Mouse (Mus musculus): ENCODE results near the gene Pigf. TPM values are rescaled to one million over a fixed set of nuclear protein-coding genes. Genes with fewer than 3 reads are reported as not detected.

The Pigf gene
- total RNA-seq, 2 experiments from 2014 or later: 18.2 to 19.9 TPM

GRCm38 (mm10) chr17:87024491-87025242, 539 bp downstream of the Pigf start:
- no peak for DNase-seq

- DNase-seq: no peak
Observed at GRCm38 (mm10) chr17:87019692-87020091, 5.5 kb downstream of the Pigf start.

GRCm38 (mm10) chr17:87011301-87012019, 13.7 kb downstream of the Pigf start:
- DNase-seq: peak; percentile 65 to 73

GRCm38 (mm10) chr17:87008950-87009349, 16.3 kb downstream of the Pigf start:
- DNase-seq: no peak

- DNase-seq: no peak
Observed at GRCm38 (mm10) chr17:86997323-86997722, 27.9 kb downstream of the Pigf start.

GRCm38 (mm10) chr17:86991306-86991705, 33.9 kb downstream of the Pigf start:
- DNase-seq: no peak

- DNase-seq: no peak
Observed at GRCm38 (mm10) chr17:86988601-86989184, 36.5 kb downstream of the Pigf start.

- no peak for DNase-seq
Observed at GRCm38 (mm10) chr17:86988161-86988560, 37.0 kb downstream of the Pigf start.

GRCm38 (mm10) chr17:86986449-86987138, 38.6 kb downstream of the Pigf start:
- no peak for DNase-seq

- DNase-seq: no peak
Observed at GRCm38 (mm10) chr17:86982497-86982896, 42.7 kb downstream of the Pigf start.

GRCm38 (mm10) chr17:86981701-86982100, 43.5 kb downstream of the Pigf start:
- DNase-seq: no peak

GRCm38 (mm10) chr17:86981205-86981604, 44.0 kb downstream of the Pigf start:
- DNase-seq: no peak

- DNase-seq: no peak
Observed at GRCm38 (mm10) chr17:86978496-86978895, 46.7 kb downstream of the Pigf start.

- no peak for DNase-seq
Observed at GRCm38 (mm10) chr17:86976387-86976786, 48.8 kb downstream of the Pigf start.

GRCm38 (mm10) chr17:86973097-86973496, 52.1 kb downstream of the Pigf start:
- DNase-seq: no peak

GRCm38 (mm10) chr17:86971860-86972259, 53.3 kb downstream of the Pigf start:
- DNase-seq: no peak

- no peak for DNase-seq
Observed at GRCm38 (mm10) chr17:86971036-86971435, 54.2 kb downstream of the Pigf start.

- no peak for DNase-seq
Observed at GRCm38 (mm10) chr17:86970026-86970750, 55.0 kb downstream of the Pigf start.

- DNase-seq: no peak
Observed at GRCm38 (mm10) chr17:86969582-86969981, 55.6 kb downstream of the Pigf start.

GRCm38 (mm10) chr17:86968581-86968980, 56.6 kb downstream of the Pigf start:
- DNase-seq: no peak

GRCm38 (mm10) chr17:86967536-86968525, 57.4 kb downstream of the Pigf start:
- DNase-seq: peak in 1 of 2 experiments; percentile 28

Data from layer of hippocampus, postnatal 36 days (tissue).